Mouse (Mus musculus) gastrocnemius, postnatal 36 days (tissue): ENCODE measurements around the gene Cited4. TPM values are rescaled to one million over a fixed set of nuclear protein-coding genes. Genes with fewer than 3 reads are reported as not detected.

Experiments
- DNase-seq, 2 experiments: peaks; one replicate each; pipeline ENCODE4 v3.0.0; 2022
- intact Hi-C: fragments of 180-260 bp; cut with DNase I; formaldehyde crosslinking; loops from one replicate; pipeline ENCODE4 v1.15.1; 2025
- long read RNA-seq, 2 experiments: library from polyadenylated mRNA; stranded (forward); transcript quantifications; one replicate each; pipeline ENCODE4 v2.0.0; 2021
- total RNA-seq, 2 experiments: library from RNA; stranded (reverse); gene quantifications; 2 replicates each; pipeline ENCODE4 v1.2.3; 2021

Gene Cited4
- total RNA-seq, result 10 to 100 TPM; 15.0 to 39.3 TPM
- long read RNA-seq, experiment 1, transcript Cited4-201 (1 exons, 1,249 nt), result major isoform, 108 of 108 reads
- long read RNA-seq, experiment 1, partial matches to known transcripts, result 0 of 108 reads
- long read RNA-seq, experiment 1, other reads (novel, unspliced or antisense), result 0 of 108 reads
- long read RNA-seq, experiment 2, transcript Cited4-201 (1 exons, 1,249 nt), result major isoform, 50 of 50 reads
- long read RNA-seq, experiment 2, partial matches to known transcripts, result 0 of 50 reads
- long read RNA-seq, experiment 2, other reads (novel, unspliced or antisense), result 0 of 50 reads

DNA sequence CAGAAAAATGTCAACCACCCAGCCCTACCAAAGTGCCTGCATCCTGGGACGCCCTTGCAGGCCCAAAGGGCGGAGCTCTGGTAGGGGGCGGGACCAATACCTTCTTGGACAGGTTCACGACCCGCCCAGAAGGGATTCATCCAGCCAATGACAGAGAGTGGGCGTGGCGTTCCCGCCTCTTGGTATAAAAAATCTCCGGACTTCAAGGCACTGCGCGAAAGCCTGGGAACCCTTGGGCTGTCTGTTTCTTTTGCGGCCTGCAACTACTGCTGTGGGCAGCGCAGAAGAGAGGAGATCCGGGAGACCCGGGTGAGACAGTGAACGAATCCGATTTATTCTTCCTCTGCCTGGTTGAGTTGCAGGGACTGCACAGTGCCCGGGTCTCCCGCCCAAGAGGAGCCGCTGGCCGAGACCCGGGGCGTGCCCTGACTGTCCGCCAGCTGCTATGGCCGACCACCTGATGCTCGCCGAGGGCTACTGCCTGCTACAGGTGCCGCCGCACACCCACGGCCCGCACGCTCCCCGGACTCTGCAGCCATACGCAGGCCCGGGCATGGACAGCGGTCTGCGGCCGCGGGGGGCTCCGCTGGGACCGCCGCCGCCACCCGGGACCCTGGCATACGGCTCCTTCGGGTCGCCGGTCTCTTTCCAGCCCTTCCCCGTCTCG lies at the start of gene Cited4:
Cited4 (plus strand) TSS at position 215 of the 667 bp plus-strand sequence.
- DNase-seq, result peak; percentile 80 to 83
- intact Hi-C loops, result loop anchor here (1.0 kb wide), 1 partner anchor 63 kb away; no protein-coding TSS in a partner anchor

DNA sequence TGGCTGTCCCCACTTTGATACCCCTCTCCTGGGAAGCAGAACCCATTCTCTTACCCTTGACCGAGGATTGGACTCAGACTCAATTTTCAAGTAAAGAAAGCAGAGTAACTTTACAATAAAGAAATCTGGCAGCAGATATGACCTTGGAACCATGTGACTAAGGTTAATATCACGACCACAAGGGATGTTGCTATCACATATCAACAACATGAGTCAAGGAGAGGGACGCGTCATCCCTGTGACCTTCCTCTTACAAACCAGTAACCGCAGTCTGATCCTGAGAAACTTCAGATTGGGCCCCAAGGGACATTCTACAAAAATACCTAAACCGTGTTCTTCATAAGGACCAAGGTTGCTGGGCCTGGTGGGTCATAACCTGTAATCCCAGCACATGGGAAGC lies 38.6 kb upstream of the Cited4 start:
- DNase-seq, result no peak
- intact Hi-C loops, result no loop called here

DNA sequence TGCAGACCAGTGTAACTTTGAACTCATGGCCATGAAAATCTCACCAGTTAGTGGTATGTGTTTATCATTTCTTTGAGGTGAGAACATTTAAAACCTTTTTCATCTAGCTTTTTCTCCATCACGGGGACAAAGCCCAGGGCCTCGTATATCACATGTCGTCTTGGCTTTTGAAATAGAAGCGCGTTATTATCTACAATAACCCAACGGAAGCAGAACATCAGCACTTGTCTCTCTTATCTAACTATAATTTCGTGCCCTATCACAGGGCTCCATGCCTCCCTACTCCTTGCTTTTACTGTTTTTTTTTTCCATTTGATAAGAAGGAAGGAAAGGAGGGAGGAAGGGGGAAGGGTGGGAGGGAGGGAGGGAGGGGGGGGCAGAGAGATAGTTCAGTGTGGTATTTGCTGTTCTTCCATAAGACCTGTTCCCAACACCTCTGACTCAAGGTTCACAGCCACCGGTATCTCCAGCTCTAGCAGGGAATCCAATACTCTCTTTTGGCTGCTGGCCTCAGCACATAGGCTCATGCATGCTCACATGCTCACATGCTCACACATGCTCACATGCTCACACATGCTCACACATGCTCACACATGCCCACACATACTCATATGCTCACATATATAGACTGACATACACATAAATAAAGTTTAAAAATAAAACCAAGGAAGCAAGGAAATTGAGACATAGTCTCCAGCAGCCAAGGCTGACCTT lies 36.0 kb upstream of the Cited4 start:
- intact Hi-C loops, result no loop called here
- no peak for DNase-seq

DNA sequence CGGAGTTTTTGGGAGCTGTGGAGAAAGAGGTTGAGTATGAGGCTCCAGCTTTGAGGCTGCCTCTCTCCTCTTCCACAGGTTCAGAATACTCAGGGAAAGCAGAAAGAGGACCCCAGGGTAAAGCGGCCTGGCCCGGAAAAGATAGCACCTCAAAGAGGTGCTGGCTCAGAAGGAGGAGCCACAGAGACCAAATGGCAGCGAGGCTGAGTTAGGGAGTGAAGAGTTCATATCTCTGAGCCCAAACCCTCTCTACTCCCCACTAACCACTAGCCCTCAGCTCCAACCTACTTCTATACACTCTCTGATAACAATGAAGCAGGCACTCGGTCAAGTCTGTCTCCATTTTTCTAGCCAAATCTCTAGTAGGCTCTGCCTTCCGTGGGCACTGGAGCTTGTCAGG lies 34.5 kb upstream of the Cited4 start:
- DNase-seq, result no peak
- intact Hi-C loops, result no loop called here

DNA sequence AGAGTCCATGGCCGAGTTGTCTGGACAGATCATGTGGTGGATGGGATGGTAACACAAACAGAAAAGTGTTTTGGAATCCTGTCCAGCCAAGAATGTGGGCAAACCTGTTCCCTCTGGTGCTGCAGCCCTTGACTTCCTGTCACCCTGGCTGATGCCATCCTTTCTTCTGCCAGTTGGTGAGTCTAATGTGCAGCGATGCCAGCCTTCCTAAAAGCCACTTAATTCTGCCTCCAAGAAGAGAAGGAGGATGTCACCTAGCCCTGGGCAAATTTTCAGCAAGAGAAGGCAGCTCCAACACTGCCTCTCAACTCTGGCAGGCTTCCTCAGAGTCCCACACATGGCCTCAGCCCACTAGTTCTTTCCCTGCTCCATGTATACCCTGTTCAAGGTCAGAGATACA lies 31.0 kb upstream of the Cited4 start:
- intact Hi-C loops, result no loop called here
- no peak for DNase-seq

DNA sequence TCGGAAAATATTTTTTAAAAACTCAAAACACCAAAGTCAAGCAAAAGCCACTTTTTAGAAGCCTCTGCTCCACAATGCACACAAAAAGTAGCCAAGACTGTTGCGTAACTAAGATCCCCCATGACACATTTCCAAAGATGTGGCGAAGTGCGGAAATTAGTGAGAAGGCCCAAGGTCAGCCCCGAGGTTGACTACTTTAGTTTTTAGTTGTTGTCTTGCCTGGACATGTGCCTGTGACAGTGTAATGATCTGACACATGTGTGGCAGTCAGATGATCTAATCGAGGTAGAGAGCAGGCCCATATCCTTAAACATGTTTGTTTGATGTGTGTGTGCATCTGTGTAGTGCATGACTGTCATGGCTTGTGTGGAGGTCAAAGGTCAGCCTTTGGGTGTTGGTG lies 24.4 kb upstream of the Cited4 start:
- no peak for DNase-seq
- intact Hi-C loops, result no loop called here

DNA sequence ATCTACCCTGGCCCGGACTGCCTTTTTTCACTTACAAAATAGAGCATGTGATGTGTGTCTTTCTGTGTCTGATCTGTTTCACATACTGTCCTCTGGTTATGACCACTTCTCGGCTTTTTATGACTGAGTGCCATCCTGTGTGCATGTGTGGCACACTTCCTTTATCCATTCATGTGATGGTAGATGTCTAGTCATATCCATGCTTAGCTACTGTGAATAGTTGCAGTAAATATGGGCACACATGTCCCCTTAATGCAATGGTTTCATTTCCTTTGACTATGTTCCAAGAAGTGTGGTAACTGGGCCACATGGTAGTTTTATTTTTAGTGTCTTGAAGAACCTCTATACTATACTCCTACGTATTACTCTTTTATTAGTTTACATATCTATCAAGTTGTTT lies 22.5 kb upstream of the Cited4 start:
- intact Hi-C loops, result no loop called here
- no peak for DNase-seq

DNA sequence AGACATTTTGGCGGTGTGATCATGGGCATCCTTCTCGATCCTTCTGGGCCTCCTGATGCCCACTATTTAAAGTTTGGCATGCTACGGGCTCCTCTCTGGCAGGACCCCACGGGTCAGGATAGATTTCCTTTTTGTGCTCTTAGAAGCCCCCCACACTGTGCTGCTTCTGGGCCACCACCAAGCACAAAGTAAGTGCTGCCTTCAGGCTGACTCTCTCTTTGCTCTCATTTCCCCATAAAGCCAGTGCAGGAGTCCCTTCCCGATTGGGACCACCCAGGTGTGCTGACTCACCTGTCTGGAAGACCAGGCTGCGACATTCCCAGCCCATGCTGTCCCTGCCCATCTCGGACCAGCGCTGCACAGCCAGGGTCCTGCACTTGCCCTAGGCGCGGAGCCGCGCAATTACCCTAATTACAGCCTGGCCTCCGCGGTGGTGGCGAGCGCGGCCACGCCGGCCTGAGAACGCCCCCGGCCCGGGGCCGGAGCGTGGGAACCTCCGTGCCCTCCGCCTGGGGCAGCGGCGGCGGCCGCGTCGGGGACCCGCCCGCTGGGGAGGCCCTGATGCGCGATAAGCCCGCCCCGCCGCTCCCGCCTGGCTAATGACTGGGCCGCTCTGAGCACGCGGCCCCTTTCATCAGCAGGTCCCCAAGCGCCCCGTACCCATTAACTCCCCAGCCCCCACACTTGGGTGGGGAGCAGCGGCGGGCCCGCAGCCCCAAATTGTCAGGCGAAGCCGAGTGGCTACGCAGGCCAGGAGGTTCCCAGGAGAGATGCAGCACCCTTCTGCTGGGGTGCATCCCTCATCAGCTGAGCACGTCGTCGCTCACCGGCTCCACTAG lies 16.8 kb upstream of the Cited4 start:
- DNase-seq, result no peak
- intact Hi-C loops, result no loop called here

DNA sequence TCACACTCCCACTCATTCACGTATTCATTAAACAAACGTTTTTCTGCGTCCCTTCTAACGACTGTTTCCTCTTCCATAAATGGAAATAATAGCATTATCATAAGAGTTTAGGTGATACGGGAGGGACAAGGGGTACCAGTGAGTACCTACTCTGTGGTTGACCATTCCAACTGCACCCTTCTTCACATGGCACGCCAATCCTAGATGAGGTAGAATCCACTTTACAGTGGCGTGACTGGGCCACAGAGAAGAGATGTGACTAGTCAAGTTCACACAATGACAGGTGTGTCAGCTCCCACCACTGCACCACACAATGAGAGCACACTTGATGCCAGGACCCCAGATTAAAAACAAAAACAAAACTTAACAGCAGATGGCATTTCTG lies 16.2 kb upstream of the Cited4 start:
- no peak for DNase-seq
- intact Hi-C loops, result no loop called here

DNA sequence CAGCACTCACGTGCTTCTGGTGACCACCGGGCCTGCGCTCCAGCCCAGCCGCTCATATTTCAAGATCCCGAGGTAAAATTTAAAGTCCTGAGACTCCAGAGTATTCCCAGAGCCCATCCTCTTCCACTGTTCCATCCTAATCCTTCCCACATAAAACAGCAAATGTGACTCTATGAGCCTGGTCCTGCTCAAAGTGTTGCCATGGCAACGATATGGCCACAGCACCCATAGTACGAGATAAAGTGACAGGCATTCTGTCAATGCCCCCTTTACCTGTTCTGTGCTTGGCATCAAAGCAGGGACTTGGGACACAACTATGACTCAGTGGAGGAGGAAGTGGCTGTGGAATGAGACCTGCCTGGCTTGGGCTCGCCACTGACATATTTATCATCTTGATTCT lies 10.5 kb upstream of the Cited4 start:
- no peak for DNase-seq
- intact Hi-C loops, result no loop called here

DNA sequence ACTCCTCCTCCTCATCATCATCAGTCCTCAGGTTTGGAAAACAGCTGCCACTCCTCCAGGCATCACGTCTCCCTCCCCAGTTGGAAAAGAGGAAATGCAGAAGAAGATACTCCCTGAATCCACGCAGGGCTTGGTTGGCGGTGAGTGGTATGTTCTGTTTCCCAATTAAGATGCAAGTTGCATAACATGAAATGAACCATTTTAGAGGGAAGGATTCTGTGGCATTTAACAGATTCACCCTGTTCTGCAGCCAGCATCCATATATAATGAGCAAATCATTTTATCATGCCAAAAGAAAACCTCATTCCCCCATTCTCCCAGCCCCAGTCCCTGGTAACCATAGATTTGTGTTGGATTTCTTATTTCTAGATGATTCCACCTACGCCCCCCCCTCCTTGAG lies 5.9 kb upstream of the Cited4 start:
- no peak for DNase-seq
- intact Hi-C loops, result no loop called here

DNA sequence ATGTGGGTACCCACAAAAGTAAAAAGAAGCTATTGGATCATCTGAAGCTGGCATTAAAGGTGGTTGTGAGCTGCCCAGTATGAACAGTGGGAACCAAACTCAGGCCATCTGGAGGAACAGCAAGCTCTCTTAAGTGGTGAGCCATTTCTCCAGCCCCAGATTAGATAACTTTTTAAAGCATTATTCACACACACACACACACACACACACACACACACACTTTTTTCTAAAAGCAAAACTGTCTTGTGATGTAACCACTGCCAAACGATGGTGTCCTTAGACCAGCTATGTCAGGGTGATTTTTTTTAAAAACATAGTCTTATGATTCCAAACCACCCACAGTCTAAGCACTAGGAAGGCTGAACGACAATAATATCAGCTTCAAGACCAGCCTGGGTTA lies 1.8 kb upstream of the Cited4 start:
- no peak for DNase-seq
- intact Hi-C loops, result no loop called here

DNA sequence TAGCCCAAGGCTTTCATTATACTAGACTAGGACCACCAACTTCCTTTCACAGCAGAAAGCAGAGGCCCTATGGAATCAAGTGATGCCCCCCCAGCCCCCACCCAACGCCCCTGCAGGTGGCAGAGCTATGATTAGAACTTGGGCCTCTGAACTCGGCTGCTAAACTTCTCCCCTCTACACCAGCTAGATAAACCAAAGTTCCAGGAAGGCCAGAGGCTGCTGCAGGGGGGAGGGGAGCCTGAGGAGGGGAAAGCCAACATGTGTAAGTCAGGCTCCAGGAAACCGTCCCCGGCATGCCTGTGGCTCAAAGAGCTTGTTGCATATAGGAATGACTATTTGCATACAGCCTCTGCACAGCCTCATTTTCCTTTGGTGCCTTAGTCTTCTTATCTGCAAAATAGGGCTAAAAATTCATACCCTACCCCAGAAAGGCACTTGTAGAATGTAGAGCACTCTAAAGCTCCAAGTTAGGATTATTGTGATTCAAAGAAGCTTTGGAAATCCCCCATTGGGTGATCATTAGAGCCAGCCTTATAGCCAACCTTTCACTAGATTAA lies 1.1 kb upstream of the Cited4 start:
- DNase-seq, result no peak
- intact Hi-C loops, result no loop called here

DNA sequence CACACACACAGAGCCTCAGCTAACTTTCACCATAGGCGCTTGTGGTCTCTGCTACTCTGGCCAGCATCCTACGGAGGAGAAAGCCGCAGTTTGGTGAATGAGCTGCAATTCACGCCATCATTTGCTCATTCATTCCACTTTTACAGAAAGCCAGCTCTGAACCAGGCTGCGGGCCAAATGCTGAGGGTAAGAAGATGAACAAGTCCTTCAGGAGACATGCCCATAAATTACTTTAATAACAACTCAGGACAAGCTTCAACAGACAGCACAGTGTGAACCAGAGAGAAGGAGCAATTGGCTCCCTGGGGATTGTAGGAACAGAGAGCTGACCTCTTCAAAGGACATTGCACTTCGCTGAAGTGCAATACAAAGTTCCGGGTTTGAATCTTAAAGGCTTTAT lies 590 bp upstream of the Cited4 start:
- intact Hi-C loops, result no loop called here
- no peak for DNase-seq

DNA sequence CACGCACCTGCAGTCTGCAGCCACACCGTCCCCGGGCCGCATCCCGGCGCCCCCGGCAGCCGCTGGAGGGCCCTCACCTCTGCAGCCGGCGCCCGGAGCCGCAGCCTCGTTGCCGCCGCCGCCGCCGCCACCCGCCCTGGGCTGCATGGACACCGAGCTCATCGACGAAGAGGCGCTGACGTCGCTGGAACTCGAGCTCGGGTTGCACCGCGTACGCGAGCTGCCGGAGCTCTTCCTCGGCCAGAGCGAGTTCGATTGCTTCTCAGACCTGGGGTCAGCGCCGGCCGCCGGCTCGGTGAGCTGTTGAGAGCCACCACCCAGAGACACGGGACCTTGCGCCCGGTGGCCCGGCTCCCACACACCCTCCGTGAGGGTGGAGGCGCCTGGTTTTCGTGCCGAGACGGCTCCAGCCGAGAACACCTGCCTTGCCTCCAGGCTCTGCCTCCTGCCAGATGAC lies 701 bp downstream of the Cited4 start:
- intact Hi-C loops, result loop anchor here (1.0 kb wide), 1 partner anchor 64 kb away; no protein-coding TSS in a partner anchor
- DNase-seq, result peak; percentile 52 to 56

DNA sequence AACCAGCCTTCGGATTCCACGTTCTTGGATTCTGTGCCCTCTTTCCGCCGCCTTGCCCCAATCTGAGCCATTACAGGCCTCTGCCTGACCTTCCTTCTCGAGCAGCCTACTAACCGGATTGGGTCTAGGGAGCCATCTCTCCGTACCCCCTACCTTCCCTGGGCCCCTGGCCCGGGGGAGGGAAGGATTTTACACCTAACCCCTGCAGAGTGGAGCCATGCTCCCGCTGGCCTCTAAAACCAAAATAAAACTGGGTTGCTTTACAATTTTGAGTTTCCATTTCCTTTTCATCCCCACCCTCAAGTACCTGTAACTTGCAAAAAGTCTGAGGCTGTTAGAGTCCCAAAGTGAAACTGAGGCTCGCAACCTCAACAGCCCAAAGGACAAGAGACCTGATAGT lies 1.2 kb downstream of the Cited4 start:
- intact Hi-C loops, result loop anchor here (1.0 kb wide), 1 partner anchor 64 kb away; no protein-coding TSS in a partner anchor
- DNase-seq, result no peak

DNA sequence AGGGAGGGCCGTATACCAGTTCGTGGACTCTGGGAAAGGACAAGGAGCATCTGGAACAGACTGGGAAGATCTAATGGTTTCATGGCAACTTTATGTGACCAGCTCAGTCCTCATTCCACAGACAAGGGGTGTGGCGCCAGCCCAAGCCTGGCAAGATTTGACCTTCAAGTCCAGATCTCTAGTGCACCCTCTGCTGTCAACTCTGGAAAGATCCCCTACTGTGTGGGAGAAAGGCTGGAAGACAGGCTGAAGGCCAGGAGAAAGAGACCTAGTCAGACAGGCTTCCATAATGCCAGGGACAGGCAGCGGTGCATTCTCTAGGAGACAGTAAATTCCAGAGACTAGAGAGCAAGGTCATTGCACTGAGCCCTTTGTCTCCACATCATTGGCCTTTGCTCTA lies 2.2 kb downstream of the Cited4 start:
- no peak for DNase-seq
- intact Hi-C loops, result no loop called here

DNA sequence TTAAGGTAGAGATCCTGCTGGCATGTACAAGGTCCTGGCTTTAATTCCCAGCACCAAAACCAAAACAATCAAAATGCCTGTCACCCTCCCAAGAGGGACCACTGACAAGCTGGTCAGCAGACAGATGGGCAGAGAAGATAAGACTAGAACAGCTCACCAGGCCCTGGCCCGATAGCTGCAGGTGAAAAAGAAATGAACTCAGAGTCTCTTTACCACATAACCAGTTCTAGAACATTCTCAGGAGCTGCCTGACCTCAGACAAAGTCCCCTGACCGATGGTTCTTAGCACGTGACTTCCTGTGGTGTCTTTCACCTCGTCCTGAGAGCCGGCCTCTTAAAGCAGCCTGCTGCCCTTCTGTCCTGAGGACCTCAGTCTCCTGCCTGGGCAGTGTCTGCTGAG lies 3.2 kb downstream of the Cited4 start:
- intact Hi-C loops, result no loop called here
- DNase-seq, result no peak

DNA sequence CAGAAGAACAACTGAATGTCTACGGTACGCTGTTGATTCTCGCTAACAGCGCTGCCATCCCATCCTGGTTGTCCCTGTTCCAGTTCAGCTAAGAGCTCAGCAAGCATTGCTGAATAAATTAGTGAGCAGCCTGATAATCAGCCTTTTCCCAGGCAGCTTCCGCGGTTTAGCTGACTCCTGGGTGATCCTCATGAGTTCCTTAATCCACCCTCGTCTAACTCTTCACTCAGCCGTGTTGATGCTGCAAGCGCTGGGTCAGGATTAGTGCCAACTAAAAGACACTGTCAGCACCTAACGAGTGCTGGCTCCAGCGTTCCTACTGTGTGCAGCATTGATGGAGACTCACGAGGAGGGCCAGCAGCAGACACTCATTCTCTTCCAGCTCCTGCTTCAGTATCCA lies 4.7 kb downstream of the Cited4 start:
- no peak for DNase-seq
- intact Hi-C loops, result no loop called here

DNA sequence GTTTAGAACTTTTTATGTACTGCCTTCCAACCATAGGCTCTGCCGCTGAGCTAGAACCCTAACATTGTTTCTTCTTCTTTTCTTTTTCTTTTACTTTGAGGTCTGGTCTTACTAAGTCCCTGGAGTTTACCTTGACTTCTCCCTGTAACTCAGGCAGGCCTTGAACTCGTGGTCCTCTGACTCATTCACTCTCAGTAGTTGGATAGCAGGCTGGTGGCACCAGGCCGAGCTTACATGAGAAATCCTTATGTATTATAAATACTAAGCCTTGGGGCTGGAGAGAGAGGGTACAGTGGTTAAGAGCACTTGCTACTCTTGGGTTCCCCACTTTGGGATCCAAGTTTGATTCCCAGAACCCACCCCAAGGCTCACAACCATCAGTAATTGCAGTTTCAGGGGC lies 7.2 kb downstream of the Cited4 start:
- intact Hi-C loops, result no loop called here
- no peak for DNase-seq
